Mouse (Mus musculus) liver, embryonic 14.5 days (tissue): ENCODE data around the gene Kat6b.

Experiments
- CTCF ChIP-seq: IDR thresholded peaks from 2 replicates; pipeline ENCODE4 v1.5.1; 2016; ENCODE audit warnings: antibody characterized with exemption, low read depth, control low read depth
- EP300 ChIP-seq: IDR thresholded peaks from 2 replicates; pipeline ENCODE4 v1.6.1; 2016; ENCODE audit warnings: antibody characterized with exemption, low read depth

DNA sequence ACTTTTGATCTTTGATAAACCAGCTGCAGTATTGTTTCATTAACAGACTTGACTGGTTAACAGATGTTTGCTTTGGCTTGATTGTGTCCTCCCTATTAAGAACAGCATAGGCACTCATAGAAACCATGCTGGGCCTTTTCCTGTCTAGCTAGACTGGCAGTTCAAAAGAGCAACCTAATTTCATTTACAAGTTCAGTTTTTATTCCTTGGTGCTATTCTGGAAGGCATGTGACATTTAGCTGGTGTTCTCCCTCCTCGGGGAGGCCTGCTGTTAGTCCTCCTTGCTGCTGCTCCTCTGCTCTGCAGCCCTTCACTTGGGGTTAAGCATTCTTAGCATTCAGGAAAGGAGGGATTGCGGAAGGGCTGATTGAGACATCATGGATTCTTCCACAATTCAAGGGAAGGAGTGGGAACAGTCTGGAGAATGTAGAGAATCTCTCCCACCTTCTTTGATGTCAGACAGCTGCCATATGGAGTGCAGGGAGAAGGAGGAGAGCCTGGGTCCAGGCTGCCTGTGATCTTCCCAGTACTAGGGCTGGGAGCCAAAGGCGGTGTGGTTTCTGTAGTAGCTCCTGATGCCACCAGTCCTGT, 42.7 kb downstream of the Kat6b start:
- TF ChIP-seq CTCF: no peak
- no peak for TF ChIP-seq EP300
